8 mouse cellular contexts compared by ENCODE assay signal in the genomic region with DNA sequence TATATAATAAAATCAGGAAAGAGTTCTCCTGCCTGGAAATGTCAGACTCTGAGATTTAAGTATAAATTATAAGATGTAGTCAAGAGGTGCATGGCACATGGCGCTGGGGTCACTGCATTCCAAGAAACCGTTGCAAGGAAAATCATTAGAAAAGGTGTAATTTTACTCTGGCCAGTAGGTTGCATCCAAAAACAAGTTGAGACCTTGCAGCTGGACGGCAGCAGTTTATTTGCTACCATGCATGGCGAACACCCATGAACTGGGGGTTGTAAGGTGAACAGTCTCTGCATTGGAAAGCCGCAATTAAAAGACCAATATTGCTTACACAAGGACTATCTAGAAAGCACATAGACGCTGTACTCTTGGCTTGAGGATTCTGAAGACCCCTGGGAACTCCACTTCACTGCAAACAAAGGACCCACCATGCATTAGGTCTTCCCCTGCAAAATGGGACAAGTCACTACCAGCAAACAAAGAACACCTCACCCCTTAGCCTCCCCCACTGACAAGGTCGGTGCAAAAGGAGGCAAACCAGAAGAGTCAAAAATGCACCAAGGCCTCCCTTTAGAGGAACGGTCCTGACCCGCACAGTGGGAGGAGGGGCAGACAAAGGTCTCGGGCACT. TPM values are rescaled to one million over a fixed set of nuclear protein-coding genes. Genes with fewer than 3 reads are reported as not detected.
DNase-seq lines count a peak whose midpoint lies in the region; ATAC-seq and TF ChIP-seq lines count a peak whose summit lies in the region.

No protein-coding gene starts in this region.

- no peaks in the 10 kb centered on the region for H3K9me3 ChIP-seq in hindbrain, postnatal 0 days (ENCODE audit: low read length)
- H3K9me3 ChIP-seq in neural tube, embryonic 13.5 days, result no peaks in the 10 kb centered on the region

- peak overlapping the region; percentile 97 for H3K27ac ChIP-seq in hindbrain, postnatal 0 days
- H3K27ac ChIP-seq in neural tube, embryonic 13.5 days (replicated peaks), result peak overlapping the region; percentile 98

- 0 out of 2 replicates have a peak, but pooled peaks have one; percentile 6 for ATAC-seq in common myeloid progenitor, adult 5-6 weeks (replicated peaks; ENCODE audit: low read depth, poor library complexity, severe bottlenecking)
- ATAC-seq in hindbrain, postnatal 0 days, result no peak
- no peak for ATAC-seq in neural tube, embryonic 13.5 days (ENCODE audit: low read depth)

- no peaks in the 10 kb centered on the region for H3K27me3 ChIP-seq in hindbrain, postnatal 0 days (ENCODE audit: insufficient read depth, low read length)
- H3K27me3 ChIP-seq in neural tube, embryonic 13.5 days, result no peaks in the 10 kb centered on the region

- intact Hi-C loops in gastrocnemius, postnatal 14 days (cut with DNase I; ENCODE audit: low total_unique reads), result no loop called here

- no peak; the same call in 1 of the 2 replicates for TF ChIP-seq CTCF in hindbrain, postnatal 0 days (IDR thresholded peaks at IDR 0.05; ENCODE audit: low read depth)

- DNase-seq in layer of hippocampus, adult 9-10 months (ENCODE audit: low spot score), result peak; percentile 21
- no peak for DNase-seq in layer of hippocampus, adult 9-11 months
- peak; percentile 26 for DNase-seq in hindbrain, postnatal 0 days (ENCODE audit: low spot score)
- no peak for DNase-seq in B cell, adult 2 months
- no peak for DNase-seq in gastrocnemius, postnatal 14 days
- DNase-seq in adrenal gland, postnatal 14 days, result no peak

- H3K4me1 ChIP-seq in hindbrain, postnatal 0 days (ENCODE audit: insufficient read depth, low read length), result peaks cover 9% of the 10 kb centered on the region
- peaks cover 27% of the 10 kb centered on the region for H3K4me1 ChIP-seq in neural tube, embryonic 13.5 days (replicated peaks)

- 6% methylated on average over 10 of the region's 10 CpGs for WGBS in hindbrain, postnatal 0 days
- 6% methylated on average over 10 of the region's 10 CpGs for WGBS in neural tube, embryonic 13.5 days

- H3K9ac ChIP-seq in hindbrain, postnatal 0 days (replicated peaks; ENCODE audit: low read length), result peak overlapping the region; percentile 97
- peak overlapping the region; percentile 97 for H3K9ac ChIP-seq in neural tube, embryonic 13.5 days

- H3K4me3 ChIP-seq in hindbrain, postnatal 0 days (ENCODE audit: low read length), result peak overlapping the region; percentile 91
- H3K4me3 ChIP-seq in neural tube, embryonic 13.5 days, result peak overlapping the region; percentile 91

- H3K4me2 ChIP-seq in hindbrain, postnatal 0 days (ENCODE audit: low read depth, low read length), result peak overlapping the region; percentile 78
- H3K4me2 ChIP-seq in neural tube, embryonic 13.5 days, result peak overlapping the region; percentile 88

- peaks cover 24% of the 10 kb centered on the region for H3K36me3 ChIP-seq in hindbrain, postnatal 0 days (ENCODE audit: insufficient read depth, low read length)
- peaks cover 33% of the 10 kb centered on the region for H3K36me3 ChIP-seq in neural tube, embryonic 13.5 days

RNA-seq across cellular contexts. Expression of gene Smarcc1, which starts 1.0 kb away (rescaled TPM):
- total RNA-seq in common myeloid progenitor, adult 5-6 weeks (2017), result 110 and 146 TPM in 2 replicates
- 26.2 and 32.0 TPM in 2 replicates for total RNA-seq in hindbrain, postnatal 0 days (2014; rRNA removed)
- 58.0 and 59.5 TPM in 2 replicates for polyA plus RNA-seq in hindbrain, postnatal 0 days (2015; fragmentation: Nextera tagmentation; extraction: Ambion mirVana)
- polyA plus RNA-seq in neural tube, embryonic 13.5 days (2015; fragmentation: Nextera tagmentation; extraction: Ambion mirVana), result 111 and 128 TPM in 2 replicates
- total RNA-seq in gastrocnemius, postnatal 14 days (2021), result 10 to 100 TPM; 19.8 to 23.8 TPM
- total RNA-seq in adrenal gland, postnatal 14 days (2021), result 55.9 and 57.0 TPM in 2 replicates

RNA-seq across cellular contexts. Expression of gene Dhx30, which starts 1.2 kb away (rescaled TPM):
- 56.8 and 59.2 TPM in 2 replicates for total RNA-seq in common myeloid progenitor, adult 5-6 weeks (2017)
- total RNA-seq in hindbrain, postnatal 0 days (2014; rRNA removed), result 133 and 211 TPM in 2 replicates
- 125 and 136 TPM in 2 replicates for polyA plus RNA-seq in hindbrain, postnatal 0 days (2015; fragmentation: Nextera tagmentation; extraction: Ambion mirVana)
- polyA plus RNA-seq in neural tube, embryonic 13.5 days (2015; fragmentation: Nextera tagmentation; extraction: Ambion mirVana), result 155 and 188 TPM in 2 replicates
- total RNA-seq in gastrocnemius, postnatal 14 days (2021), result 10 to 100 TPM; 31.6 to 39.8 TPM
- total RNA-seq in adrenal gland, postnatal 14 days (2021), result 82.6 and 95.2 TPM in 2 replicates

Comparison
In these comparisons a context has a peak if more than half of its experiments do, and no peak if none do; other contexts are left out.
1. DNase-seq: peak in layer of hippocampus, adult 9-10 months (single experiment) and hindbrain, postnatal 0 days (single experiment); none in layer of hippocampus, adult 9-11 months (single experiment), B cell, adult 2 months (0 of 2), gastrocnemius, postnatal 14 days (single experiment) and adrenal gland, postnatal 14 days (single experiment).